Mouse (Mus musculus): ENCODE data around the gene Olfr1438-ps1.
"Not testable (repeated sequence)": the region's sequence is repeated elsewhere in the genome, so short reads cannot be mapped to it uniquely, and the experiment has no call there.

Olfr1438-ps1 gene

GRCm38 (mm10) chr19:12335810-12336209, at the start of gene Olfr1438-ps1:
Gene Olfr1438-ps1 (minus strand): TSS chr19:12335910.
- no peak for DNase-seq (ENCODE audit: low spot score in 2 of 2)

- DNase-seq (ENCODE audit: low spot score in 2 of 2), result no peak
Observed at GRCm38 (mm10) chr19:12374465-12375025, 38.8 kb upstream of the Olfr1438-ps1 start.

GRCm38 (mm10) chr19:12373004-12373403, 37.3 kb upstream of the Olfr1438-ps1 start:
- DNase-seq (ENCODE audit: low spot score in 2 of 2), result no peak

- no peak for DNase-seq (ENCODE audit: low spot score in 2 of 2)
Observed at GRCm38 (mm10) chr19:12325001-12325400, 10.7 kb downstream of the Olfr1438-ps1 start, which contains the start of gene Olfr1437. Gene Olfr1437 (minus strand): TSS chr19:12325101.

GRCm38 (mm10) chr19:12299030-12299429, 36.7 kb downstream of the Olfr1438-ps1 start, which contains the start of gene Olfr1436:
Gene Olfr1436 (minus strand): TSS chr19:12299130.
- not testable (repeated sequence) for DNase-seq (ENCODE audit: low spot score in 2 of 2)

GRCm38 (mm10) chr19:12292979-12293378, 42.7 kb downstream of the Olfr1438-ps1 start:
- DNase-seq (ENCODE audit: low spot score in 2 of 2), result no peak

- DNase-seq (ENCODE audit: low spot score in 2 of 2), result no peak
Observed at GRCm38 (mm10) chr19:12279554-12279953, 56.2 kb downstream of the Olfr1438-ps1 start, which contains the start of gene Olfr1434. Gene Olfr1434 (plus strand): TSS chr19:12279854.
